Mouse (Mus musculus) MEL (cell line): ENCODE measurements around the gene Tmem132e.

Experiments
- E2F4 ChIP-seq: IDR thresholded peaks from 2 replicates; pipeline ENCODE4 v1.6.1; 2011; ENCODE audit warnings: low read depth, low read length, improper control_type of control experiment, borderline replicate concordance
- EP300 ChIP-seq, 2 experiments: IDR thresholded peaks; 2 replicates each; pipeline ENCODE4 v1.6.1; 2011; ENCODE audit warnings: improper control_type of control experiment in 2 of 2, low read length in 2 of 2, low read depth in 1 of 2, mild to moderate bottlenecking in 1 of 2
- MXI1 ChIP-seq: IDR thresholded peaks from 2 replicates; pipeline ENCODE4 v1.6.1; 2011; ENCODE audit warnings: mild to moderate bottlenecking, low read depth, low read length, improper control_type of control experiment
- MYB ChIP-seq: IDR thresholded peaks from 2 replicates; pipeline ENCODE4 v1.6.1; 2011; ENCODE audit warnings: mild to moderate bottlenecking, low read depth, low read length, improper control_type of control experiment
- POLR2A ChIP-seq, 2 experiments: IDR thresholded peaks; 2 replicates each; pipeline ENCODE4 v1.6.1; 2011 to 2012; ENCODE audit warnings: low read length in 2 of 2, mild to moderate bottlenecking in 2 of 2, control low read depth in 1 of 2, improper control_type of control experiment in 1 of 2, low read depth in 1 of 2, moderate library complexity in 1 of 2; ENCODE audit not compliant: control insufficient read depth in 1 of 2, insufficient read depth in 1 of 2, poor library complexity in 1 of 2
- TBP ChIP-seq: IDR thresholded peaks from 2 replicates; pipeline ENCODE4 v1.8.0; 2011; ENCODE audit warnings: low read depth, low read length, improper control_type of control experiment
- ZNF384 ChIP-seq: IDR thresholded peaks from 2 replicates; pipeline ENCODE4 v1.6.1; 2012; ENCODE audit warnings: low read depth, mild to moderate bottlenecking, inconsistent platforms, low read length, improper control_type of control experiment

DNA sequence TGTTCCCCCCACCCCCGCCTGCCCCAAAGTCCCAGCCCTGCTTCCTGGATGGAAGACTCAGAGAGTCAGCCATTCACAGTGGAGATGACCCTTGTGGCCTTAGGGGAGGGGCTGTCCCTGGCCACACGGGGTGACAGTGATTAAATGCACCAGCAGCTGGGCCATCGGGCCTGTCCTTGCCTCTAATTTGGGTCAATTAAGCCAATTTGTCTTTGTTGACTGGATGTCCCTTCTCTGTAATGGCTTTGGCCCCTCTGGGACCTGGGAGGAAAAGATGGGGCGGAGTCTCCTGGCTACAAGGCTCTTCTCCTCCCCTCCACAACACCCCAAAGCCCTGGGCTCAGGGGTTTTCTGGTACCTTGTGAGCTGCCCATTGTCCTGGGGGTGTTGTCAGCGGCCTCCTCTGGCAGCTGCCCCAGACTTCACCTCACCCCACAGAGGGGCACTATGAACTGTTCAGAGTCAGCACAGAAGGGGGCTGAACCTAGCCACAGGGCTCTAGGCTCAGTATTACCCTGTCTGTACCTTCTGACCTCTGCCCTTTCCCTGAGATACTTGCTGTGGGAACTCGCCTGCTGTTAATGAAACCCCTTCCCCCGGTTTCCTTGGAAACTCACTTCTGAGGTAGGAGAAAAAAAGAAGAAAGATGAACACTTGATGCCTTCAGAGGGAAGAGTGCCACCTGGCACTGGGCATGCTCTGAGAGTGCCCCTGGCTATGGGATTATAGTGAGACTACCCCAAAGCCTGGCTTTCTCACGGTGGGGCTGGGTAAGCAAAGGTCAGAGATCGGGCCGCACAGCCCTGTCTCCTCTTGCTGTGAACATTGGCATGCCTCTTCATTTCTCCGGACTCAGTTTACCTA lies 17.9 kb downstream of the Tmem132e start:
- TF ChIP-seq ZNF384 (no peak), EP300 (IDR thresholded peaks at IDR 0.05; ENCODE audit: low read depth in 1 of 2, low read length in 2 of 2) (no peak), TBP (no peak), MXI1 (no peak), MYB (no peak), POLR2A (IDR thresholded peaks at IDR 0.05; ENCODE audit: control insufficient read depth in 1 of 2, insufficient read depth in 1 of 2, low read depth in 1 of 2, low read length in 2 of 2, poor library complexity in 1 of 2) (no peak), E2F4 (no peak)
